ENCODE assay signal across 9 mouse cellular contexts in the genomic region with DNA sequence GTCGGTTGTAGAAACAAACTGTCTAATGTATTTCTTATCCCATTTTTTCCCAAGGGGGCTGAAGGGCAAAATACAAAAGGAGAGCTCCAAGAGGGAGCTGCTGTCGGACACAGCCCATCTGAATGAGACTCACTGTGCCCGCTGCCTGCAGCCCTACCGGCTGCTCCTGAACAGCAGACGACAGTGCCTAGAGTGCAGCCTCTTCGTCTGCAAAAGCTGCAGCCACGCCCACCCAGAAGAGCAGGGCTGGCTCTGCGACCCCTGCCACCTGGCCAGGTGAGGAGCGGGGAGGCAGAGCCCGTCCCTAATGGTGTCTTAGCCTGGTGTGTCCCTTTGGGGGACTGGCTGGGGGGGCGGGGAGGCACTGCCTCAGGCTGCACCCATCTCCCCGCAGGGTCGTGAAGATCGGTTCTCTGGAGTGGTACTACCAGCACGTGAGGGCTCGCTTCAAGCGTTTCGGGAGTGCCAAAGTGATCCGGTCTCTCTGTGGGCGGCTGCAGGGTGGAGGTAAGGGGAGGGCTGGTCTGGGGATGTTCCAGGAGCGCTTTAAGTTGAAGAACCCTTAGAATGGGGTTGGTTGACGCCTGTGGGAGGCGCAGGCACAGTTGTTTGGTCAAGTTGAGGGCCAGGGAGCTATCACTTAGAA. TPM values are rescaled to one million over a fixed set of nuclear protein-coding genes. Genes with fewer than 3 reads are reported as not detected.
DNase-seq lines count a peak whose midpoint lies in the region; ATAC-seq and TF ChIP-seq lines count a peak whose summit lies in the region.
"Had no signal": no experiment of that assay in that cellular context is flagged by ENCODE, and none has a peak within 500 bp of the region (broad histone marks: within the 10 kb centered on the region; RNA-seq: fewer than 3 reads in every experiment).

No protein-coding gene starts in this region.

- no peak overlapping the region for H3K9ac ChIP-seq in heart, embryonic 15.5 days
- H3K9ac ChIP-seq in ES-E14 (ENCODE audit: insufficient read depth, low read depth, low read length, poor library complexity, severe bottlenecking), result no peak overlapping the region
- H3K9ac ChIP-seq in hindbrain, embryonic 11.5 days (ENCODE audit: low read depth, low read length), result no peak overlapping the region
- 0 out of 2 replicates have a peak overlapping the region, but pooled peaks have one; percentile 34 for H3K9ac ChIP-seq in midbrain, embryonic 11.5 days (ENCODE audit: low read length)

- H3K4me3 ChIP-seq in heart, embryonic 15.5 days, result peak overlapping the region; percentile 40
- peak overlapping the region; percentile 24 to 43; a peak in 3 of 4 replicates for H3K4me3 ChIP-seq in ES-E14 (ENCODE audit: insufficient read depth in 1 of 2, low read depth in 1 of 2, low read length in 2 of 2, poor library complexity in 1 of 2, severe bottlenecking in 1 of 2)
- H3K4me3 ChIP-seq in hindbrain, embryonic 11.5 days (ENCODE audit: low read depth, low read length), result peak overlapping the region; percentile 19; the same call in 1 of the 2 replicates
- H3K4me3 ChIP-seq in midbrain, embryonic 11.5 days (ENCODE audit: low read depth, low read length), result peak overlapping the region; percentile 25; the same call in 1 of the 2 replicates
- H3K4me3 ChIP-seq: layer of hippocampus, adult 2 months had no signal

- no peaks in the 10 kb centered on the region for H3K9me3 ChIP-seq in heart, embryonic 15.5 days (replicated peaks)
- no peaks in the 10 kb centered on the region for H3K9me3 ChIP-seq in ES-E14 (ENCODE audit: control insufficient read depth, insufficient read depth, low read depth, low read length)
- H3K9me3 ChIP-seq in hindbrain, embryonic 11.5 days (ENCODE audit: control insufficient read depth, low read length), result no peaks in the 10 kb centered on the region
- H3K9me3 ChIP-seq in midbrain, embryonic 11.5 days (ENCODE audit: control insufficient read depth, low read length), result no peaks in the 10 kb centered on the region

- in situ Hi-C loops in ES-E14 (cut with MboI; ENCODE audit: low sequenced_read_pairs in 2 of 2, unreplicated experiment in 2 of 2), result no loop called here

- DNase-seq in heart, postnatal 25 days (ENCODE audit: low spot score), result no peak
- peak; percentile 22 for DNase-seq in ES-E14 (ENCODE audit: low read depth, low spot score)
- peak; percentile 25 for DNase-seq in hindbrain, embryonic 11.5 days (ENCODE audit: low spot score)
- no peak for DNase-seq in midbrain, embryonic 11.5 days (ENCODE audit: low spot score, missing footprints)
- DNase-seq in right cerebral cortex, adult 18-20 months, result no peak
- no peak for DNase-seq in layer of hippocampus, adult 11-12 months (ENCODE audit: low spot score)
- DNase-seq in right cerebral cortex, postnatal 25 days, result no peak

- peaks cover 27% of the 10 kb centered on the region for H3K4me1 ChIP-seq in heart, embryonic 15.5 days (replicated peaks)
- 0 out of 4 replicates have a peak, but pooled peaks cover 0 to 1% of the 10 kb centered on the region in 2 experiments for H3K4me1 ChIP-seq in ES-E14 (ENCODE audit: control insufficient read depth in 2 of 2, insufficient read depth in 2 of 2, low read length in 2 of 2, poor library complexity in 1 of 2)
- H3K4me1 ChIP-seq in hindbrain, embryonic 11.5 days (replicated peaks; ENCODE audit: control insufficient read depth, insufficient read depth, low read length), result peaks cover 3% of the 10 kb centered on the region; the same call in 1 of the 2 replicates
- H3K4me1 ChIP-seq in midbrain, embryonic 11.5 days (ENCODE audit: control insufficient read depth, insufficient read depth, low read length), result peaks cover 6% of the 10 kb centered on the region

- 2% methylated on average over 23 of the region's 23 CpGs for WGBS in heart, embryonic 15.5 days
- WGBS in hindbrain, embryonic 11.5 days, result 1% methylated on average over 23 of the region's 23 CpGs
- WGBS in midbrain, embryonic 11.5 days, result 3% methylated on average over 23 of the region's 23 CpGs

- intact Hi-C loops in heart, postnatal 25 days (cut with DNase I), result loop anchor here (1.0 to 5.0 kb wide), 2 partner anchors 29 to 309 kb away; no protein-coding TSS in a partner anchor

- peak; percentile 41 for ATAC-seq in heart, embryonic 15.5 days (replicated peaks; ENCODE audit: insufficient number of reproducible peaks, insufficient read depth, low FRiP score, low read depth)
- ATAC-seq in hindbrain, embryonic 11.5 days (ENCODE audit: low FRiP score), result no peak
- peak; percentile 68; the same call in 1 of the 2 replicates for ATAC-seq in midbrain, embryonic 11.5 days (ENCODE audit: low FRiP score)

- no peak overlapping the region for H3K27ac ChIP-seq in heart, embryonic 15.5 days
- no peak overlapping the region for H3K27ac ChIP-seq in ES-E14 (ENCODE audit: insufficient read depth, low read depth, low read length, poor library complexity, severe bottlenecking)
- no peak overlapping the region for H3K27ac ChIP-seq in hindbrain, embryonic 11.5 days (ENCODE audit: low read depth, low read length)
- H3K27ac ChIP-seq in midbrain, embryonic 11.5 days (ENCODE audit: low read depth, low read length), result no peak overlapping the region
- H3K27ac ChIP-seq: layer of hippocampus, adult 2 months had no signal

- peak overlapping the region; percentile 76 for H3K4me2 ChIP-seq in heart, embryonic 15.5 days
- H3K4me2 ChIP-seq in hindbrain, embryonic 11.5 days (replicated peaks; ENCODE audit: low read depth, low read length), result peak overlapping the region; percentile 42
- H3K4me2 ChIP-seq in midbrain, embryonic 11.5 days, result peak overlapping the region; percentile 57

- no peaks in the 10 kb centered on the region for H3K27me3 ChIP-seq in heart, embryonic 15.5 days
- no peaks in the 10 kb centered on the region for H3K27me3 ChIP-seq in hindbrain, embryonic 11.5 days (ENCODE audit: control insufficient read depth, insufficient read depth, low read length)
- H3K27me3 ChIP-seq in midbrain, embryonic 11.5 days (ENCODE audit: control insufficient read depth, insufficient read depth, low read length), result 0 out of 2 replicates have a peak, but pooled peaks cover 2% of the 10 kb centered on the region

- no peaks in the 10 kb centered on the region for H3K36me3 ChIP-seq in heart, embryonic 15.5 days
- no peaks in the 10 kb centered on the region for H3K36me3 ChIP-seq in ES-E14 (ENCODE audit: control insufficient read depth, insufficient read depth, low read length, poor library complexity, severe bottlenecking)
- H3K36me3 ChIP-seq in hindbrain, embryonic 11.5 days (ENCODE audit: control insufficient read depth, insufficient read depth, low read length), result no peaks in the 10 kb centered on the region
- H3K36me3 ChIP-seq in midbrain, embryonic 11.5 days (ENCODE audit: control insufficient read depth, insufficient read depth, low read length), result no peaks in the 10 kb centered on the region

TF ChIP-seq in ES-E14, 5 proteins besides CTCF, POLR2A, EP300 and RAD21:
- no peak for TF ChIP-seq MAFK (IDR thresholded peaks at IDR 0.05; ENCODE audit: insufficient read depth, low read depth, low read length)
- TF ChIP-seq HCFC1 (IDR thresholded peaks at IDR 0.05; ENCODE audit: borderline replicate concordance, insufficient read depth, low read length), result no peak
- TF ChIP-seq ZC3H11A (IDR thresholded peaks at IDR 0.05; ENCODE audit: borderline replicate concordance, low read depth, low read length), result no peak
- TF ChIP-seq ZNF384 (IDR thresholded peaks at IDR 0.05; ENCODE audit: low read depth, low read length), result no peak
- no peak for TF ChIP-seq CHD2 (IDR thresholded peaks at IDR 0.05; ENCODE audit: low read depth, low read length)

RNA-seq across cellular contexts. Expression of a gene that starts 13.2 kb away (rescaled TPM):
- 0.42 and 0.44 TPM in 2 replicates for polyA plus RNA-seq in heart, embryonic 15.5 days (2015; fragmentation: Nextera tagmentation; extraction: Ambion mirVana)
- under 1 TPM; 0.87 to 0.99 TPM for total RNA-seq in heart, postnatal 25 days (2021)
- total RNA-seq in ES-E14 (2012; rRNA removed), result 0.11 and 0.36 TPM in 2 replicates
- polyA plus RNA-seq in hindbrain, embryonic 11.5 days (2014; fragmentation: Nextera tagmentation; extraction: Ambion mirVana), result 0.03 TPM in 1 of 2 replicates, not detected in the other
- 0.10 and 0.33 TPM in 2 replicates for polyA plus RNA-seq in midbrain, embryonic 11.5 days (2014; fragmentation: Nextera tagmentation; extraction: Ambion mirVana)

RNA-seq across cellular contexts. Expression of a gene that starts 24.9 kb away (rescaled TPM):
- not detected in 2 replicates for polyA plus RNA-seq in heart, embryonic 15.5 days (2015; fragmentation: Nextera tagmentation; extraction: Ambion mirVana)
- not detected for total RNA-seq in heart, postnatal 25 days (2021)
- not detected in 2 replicates for total RNA-seq in ES-E14 (2012; rRNA removed)
- not detected in 2 replicates for polyA plus RNA-seq in hindbrain, embryonic 11.5 days (2014; fragmentation: Nextera tagmentation; extraction: Ambion mirVana)
- not detected in 2 replicates for polyA plus RNA-seq in midbrain, embryonic 11.5 days (2014; fragmentation: Nextera tagmentation; extraction: Ambion mirVana)
- total RNA-seq: layer of hippocampus, adult 2 months had no signal

RNA-seq across cellular contexts. Expression of a gene that starts 41.4 kb away (rescaled TPM):
- 2.9 and 3.0 TPM in 2 replicates for polyA plus RNA-seq in heart, embryonic 15.5 days (2015; fragmentation: Nextera tagmentation; extraction: Ambion mirVana)
- total RNA-seq in heart, postnatal 25 days (2021), result 1 to 10 TPM; 2.1 to 3.2 TPM
- total RNA-seq in ES-E14 (2012; rRNA removed), result 0.62 and 0.63 TPM in 2 replicates
- 0.33 TPM in 1 of 2 replicates, not detected in the other for polyA plus RNA-seq in hindbrain, embryonic 11.5 days (2014; fragmentation: Nextera tagmentation; extraction: Ambion mirVana)
- polyA plus RNA-seq in midbrain, embryonic 11.5 days (2014; fragmentation: Nextera tagmentation; extraction: Ambion mirVana), result not detected in 2 replicates
- total RNA-seq: layer of hippocampus, adult 2 months had no signal

Comparison
In these comparisons a context has a peak if more than half of its experiments do, and no peak if none do; other contexts are left out.
1. DNase-seq: peak in ES-E14 (single experiment) and hindbrain, embryonic 11.5 days (single experiment); none in heart, postnatal 25 days (single experiment), midbrain, embryonic 11.5 days (single experiment), right cerebral cortex, adult 18-20 months (single experiment), layer of hippocampus, adult 11-12 months (single experiment) and right cerebral cortex, postnatal 25 days (single experiment).
2. Peak in every context shown above with its lines, with median percentiles within 50 percentile points of each other: H3K4me2 ChIP-seq and H3K4me3 ChIP-seq.